Mouse (Mus musculus): Measurements from ENCODE around the gene Mier3.

Gene Mier3

GRCm38 (mm10) chr13:111680679-111681078 lies at the start of gene Mier3:
Gene Mier3 (plus strand): TSS chr13:111680979.
- TF ChIP-seq GATA4 (IDR thresholded peaks at IDR 0.05; ENCODE audit: insufficient replicate concordance, low read length), result no peak

DNA sequence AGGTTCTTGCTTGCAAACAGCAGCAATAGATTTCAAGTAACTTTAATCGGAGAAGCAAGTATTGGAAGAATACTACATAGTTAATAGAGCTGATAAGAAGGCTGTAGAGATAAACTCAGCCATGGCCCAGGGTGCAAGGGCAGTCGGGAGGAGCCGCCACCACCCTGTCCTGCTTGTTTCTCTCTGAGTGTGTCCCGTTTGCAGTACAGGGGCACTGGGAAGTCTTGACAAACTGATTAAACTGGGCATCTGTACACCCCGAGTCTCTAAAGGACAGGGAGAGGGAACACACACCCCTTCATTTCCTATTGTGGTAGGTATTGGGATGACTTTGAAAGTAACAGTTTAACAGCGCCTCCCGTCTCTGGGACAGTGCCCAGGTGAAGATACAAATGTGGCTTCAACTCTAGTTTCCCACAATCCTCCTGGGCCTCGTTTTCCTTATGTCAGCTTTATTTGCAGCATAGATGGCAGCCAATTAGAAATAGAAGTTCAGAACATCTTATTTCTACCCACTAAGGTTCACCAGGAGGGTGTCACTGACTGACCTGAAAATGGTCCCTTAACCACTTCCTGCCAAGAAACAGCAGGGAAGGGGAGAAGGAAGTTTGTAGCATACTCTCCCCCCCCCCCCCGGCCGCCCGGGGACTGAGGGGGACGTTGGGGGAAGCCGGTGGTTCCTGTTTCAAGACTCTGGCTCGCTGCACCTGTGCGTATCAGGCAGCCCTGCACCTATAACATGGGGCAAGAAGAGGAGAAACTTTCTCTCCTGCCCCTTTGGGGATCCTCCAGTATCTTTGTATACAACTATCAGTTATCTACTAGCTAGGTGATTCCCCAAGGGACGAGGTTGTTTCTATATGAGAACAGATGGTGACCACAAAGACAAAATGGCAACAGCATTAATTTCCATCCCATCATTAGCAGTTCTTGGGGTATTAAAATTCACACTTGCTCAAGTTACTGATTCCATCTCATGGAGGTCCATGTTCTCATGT lies 46.3 kb upstream of the Mier3 start:
- TF ChIP-seq GATA4 (IDR thresholded peaks at IDR 0.05; ENCODE audit: insufficient replicate concordance, low read length), result no peak

DNA sequence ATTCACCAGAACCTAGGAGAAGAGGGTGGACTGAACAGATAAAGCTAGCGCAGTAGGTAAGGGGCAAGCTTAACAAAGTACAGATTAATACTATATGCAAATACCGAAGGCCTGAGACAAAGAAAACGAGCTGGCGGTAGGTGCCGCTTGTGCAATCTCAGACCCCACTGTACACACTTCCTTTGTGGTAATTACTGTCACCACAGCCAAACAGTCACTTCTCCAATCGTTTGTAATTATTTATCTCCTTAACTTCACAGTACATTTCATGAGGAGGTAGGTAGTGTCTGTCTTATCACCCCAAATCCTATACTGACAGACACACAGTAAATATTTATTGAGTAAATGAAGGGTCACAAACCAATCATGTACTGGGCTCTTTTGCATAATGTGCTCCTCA lies 40.5 kb upstream of the Mier3 start:
- TF ChIP-seq GATA4 (IDR thresholded peaks at IDR 0.05; ENCODE audit: insufficient replicate concordance, low read length), result no peak

DNA sequence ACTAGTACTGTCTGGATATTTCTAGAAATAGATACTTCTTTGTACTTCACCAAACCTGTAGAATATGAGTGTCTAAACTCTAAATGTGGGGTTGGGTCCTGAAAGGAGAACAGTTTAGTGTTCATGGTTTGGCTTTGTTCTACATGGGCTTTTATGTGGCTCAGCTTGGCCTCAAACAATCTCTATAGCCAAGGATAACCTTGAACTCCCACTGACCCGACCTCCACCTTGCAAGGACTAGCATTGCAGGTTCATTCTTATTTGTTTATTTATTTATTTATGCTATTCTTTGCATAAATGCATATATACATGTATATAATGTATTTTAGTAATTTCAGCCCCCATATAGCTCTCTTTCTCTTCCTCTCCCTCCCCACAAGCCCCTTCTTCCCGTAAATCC lies 37.1 kb upstream of the Mier3 start:
- no peak for TF ChIP-seq GATA4 (IDR thresholded peaks at IDR 0.05; ENCODE audit: insufficient replicate concordance, low read length)

GRCm38 (mm10) chr13:111646204-111646603 lies 34.6 kb upstream of the Mier3 start:
- no peak for TF ChIP-seq GATA4 (IDR thresholded peaks at IDR 0.05; ENCODE audit: insufficient replicate concordance, low read length)

DNA sequence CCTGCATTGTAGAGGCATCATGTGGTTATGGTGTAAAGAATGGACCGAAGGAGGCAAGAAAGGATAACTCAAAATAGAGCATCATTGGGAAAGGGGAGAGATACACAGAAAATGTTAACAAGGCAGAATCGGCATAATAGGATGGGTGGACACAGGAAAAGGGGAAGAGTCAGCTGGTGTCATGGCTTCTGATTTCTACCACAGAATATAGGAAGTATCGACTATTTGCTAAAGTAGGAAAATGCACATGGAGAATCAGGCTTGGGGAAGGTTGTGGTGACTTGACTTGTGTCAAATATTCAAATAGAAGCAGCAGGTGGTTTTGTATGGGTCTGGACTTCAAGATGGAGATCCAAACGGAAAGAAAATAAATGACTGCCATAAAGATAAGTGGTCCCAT lies 33.5 kb upstream of the Mier3 start:
- TF ChIP-seq GATA4 (IDR thresholded peaks at IDR 0.05; ENCODE audit: insufficient replicate concordance, low read length), result no peak

DNA sequence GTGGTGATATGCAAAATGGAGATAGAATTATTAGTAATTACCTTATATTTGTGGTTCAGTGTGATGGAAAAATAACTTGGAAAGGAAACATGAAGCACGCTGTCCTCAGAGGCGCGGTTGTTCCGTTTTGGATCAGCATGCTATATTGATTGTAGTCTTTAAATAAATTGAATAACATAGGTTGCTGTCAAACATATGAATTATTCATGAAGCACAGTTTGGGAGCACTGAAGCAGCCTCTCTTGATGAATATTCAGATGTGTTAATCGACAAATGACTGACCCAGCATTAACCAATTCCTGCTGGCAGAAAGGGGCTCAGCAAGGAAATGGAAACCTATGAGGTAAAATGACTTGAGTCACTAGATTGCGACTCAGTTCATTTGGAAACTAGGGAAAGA lies 29.8 kb upstream of the Mier3 start:
- TF ChIP-seq GATA4 (IDR thresholded peaks at IDR 0.05; ENCODE audit: insufficient replicate concordance, low read length), result no peak

- TF ChIP-seq GATA4 (IDR thresholded peaks at IDR 0.05; ENCODE audit: insufficient replicate concordance, low read length), result no peak
Observed at GRCm38 (mm10) chr13:111655273-111655672, 25.5 kb upstream of the Mier3 start.

- no peak for TF ChIP-seq GATA4 (IDR thresholded peaks at IDR 0.05; ENCODE audit: insufficient replicate concordance, low read length)
Observed at GRCm38 (mm10) chr13:111655856-111656255, 24.9 kb upstream of the Mier3 start.

GRCm38 (mm10) chr13:111656309-111656708 lies 24.5 kb upstream of the Mier3 start:
- TF ChIP-seq GATA4 (IDR thresholded peaks at IDR 0.05; ENCODE audit: insufficient replicate concordance, low read length), result no peak

GRCm38 (mm10) chr13:111656769-111657168 lies 24.0 kb upstream of the Mier3 start:
- TF ChIP-seq GATA4 (IDR thresholded peaks at IDR 0.05; ENCODE audit: insufficient replicate concordance, low read length), result no peak

GRCm38 (mm10) chr13:111658501-111659280 lies 22.1 kb upstream of the Mier3 start:
- no peak for TF ChIP-seq GATA4 (IDR thresholded peaks at IDR 0.05; ENCODE audit: insufficient replicate concordance, low read length)

DNA sequence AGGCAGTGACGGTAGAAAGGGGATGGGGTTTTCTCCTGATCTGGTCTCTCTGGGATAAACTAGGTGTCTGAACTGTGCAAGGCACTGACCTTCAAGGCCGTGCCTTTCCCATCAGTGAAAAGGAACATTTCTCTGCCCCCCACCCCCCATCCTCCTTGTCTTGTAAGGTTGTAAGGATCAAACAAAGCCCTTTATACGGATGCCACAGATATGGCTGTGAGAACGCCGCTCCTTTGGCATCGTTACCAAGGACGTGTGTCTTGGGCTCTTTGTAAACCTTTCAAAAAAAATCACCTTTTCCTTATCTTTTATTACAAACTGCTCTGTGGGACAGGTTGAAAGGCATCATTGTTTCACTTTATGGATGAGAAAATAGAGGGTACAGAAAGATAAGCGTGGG lies 21.3 kb upstream of the Mier3 start:
- no peak for TF ChIP-seq GATA4 (IDR thresholded peaks at IDR 0.05; ENCODE audit: insufficient replicate concordance, low read length)

GRCm38 (mm10) chr13:111660072-111660471 lies 20.7 kb upstream of the Mier3 start:
- TF ChIP-seq GATA4 (IDR thresholded peaks at IDR 0.05; ENCODE audit: insufficient replicate concordance, low read length), result no peak

GRCm38 (mm10) chr13:111660556-111660955 lies 20.2 kb upstream of the Mier3 start:
- no peak for TF ChIP-seq GATA4 (IDR thresholded peaks at IDR 0.05; ENCODE audit: insufficient replicate concordance, low read length)

- no peak for TF ChIP-seq GATA4 (IDR thresholded peaks at IDR 0.05; ENCODE audit: insufficient replicate concordance, low read length)
Observed at GRCm38 (mm10) chr13:111668016-111668415, 12.8 kb upstream of the Mier3 start.
